Mouse (Mus musculus) brain, embryonic 14.5 days (tissue): ENCODE results near the gene Prkca.

Source experiments
- CTCF ChIP-seq: fragments of 200-500 bp; IDR thresholded peaks from 2 replicates; pipeline ENCODE4 v1.5.1; 2012; ENCODE audit warnings: inconsistent platforms, mild to moderate bottlenecking, moderate library complexity, borderline replicate concordance; ENCODE audit not compliant: insufficient read depth, insufficient read length; ENCODE audit errors: extremely low read depth
- POLR2A ChIP-seq: fragments of 200-500 bp; IDR thresholded peaks from 2 replicates; pipeline ENCODE4 v1.6.1; 2012; ENCODE audit warnings: mild to moderate bottlenecking, inconsistent platforms, borderline replicate concordance; ENCODE audit not compliant: poor library complexity, insufficient read depth, insufficient read length, severe bottlenecking; ENCODE audit errors: extremely low read depth

DNA sequence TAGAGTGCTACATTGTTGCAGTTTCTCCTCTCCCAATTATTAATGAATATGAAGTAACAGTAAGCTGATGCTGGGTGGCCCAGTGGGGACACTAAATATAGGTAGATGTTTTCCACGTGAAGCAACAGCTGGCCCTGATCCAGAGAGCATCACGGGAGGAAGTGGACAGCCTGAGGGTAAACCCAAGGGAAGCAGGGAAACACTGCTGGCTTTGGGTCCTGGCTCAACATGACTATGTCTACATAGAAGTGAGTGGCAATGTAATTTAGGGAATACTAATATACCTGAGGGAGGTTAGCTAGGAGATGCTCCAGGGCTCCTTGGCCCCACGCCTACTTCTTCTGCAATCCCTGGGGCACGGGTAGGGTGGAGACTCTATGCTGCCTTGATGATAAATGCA, 84.3 kb downstream of the Prkca start:
- no peak for TF ChIP-seq CTCF
- no peak for TF ChIP-seq POLR2A
